Mouse (Mus musculus): ENCODE measurements at regions not wholly inside any gene's neighbourhood (a gene's known extent, or its start where the extent isn't known, plus 50 kb on each side); places are given as distances from the start of the nearest gene placed in this dataset.

DNA sequence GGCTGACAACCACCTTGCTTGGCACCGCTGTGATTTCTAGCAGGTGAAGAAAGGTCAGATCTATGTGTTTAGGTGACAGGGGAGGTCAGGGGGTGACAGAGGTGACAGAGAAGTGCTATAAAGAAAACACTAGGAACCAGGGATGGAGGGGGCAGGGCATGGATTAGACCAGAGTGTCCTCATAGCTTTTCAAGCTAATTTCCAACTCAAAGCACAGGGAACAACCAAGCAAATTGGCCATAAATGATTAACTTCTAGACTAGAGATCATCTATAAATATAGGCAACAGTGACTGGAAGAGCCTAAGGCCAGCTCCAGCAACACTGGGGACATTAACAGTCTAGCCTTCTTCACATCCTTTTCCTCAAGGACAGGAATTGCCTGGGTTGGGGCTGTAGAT is 72.9 kb upstream of the Dapk1 start:
- DNase-seq (ENCODE audit: low read depth), result no peak
- no peak for TF ChIP-seq POLR2A (IDR thresholded peaks at IDR 0.05; ENCODE audit: borderline replicate concordance, extremely low read depth, insufficient read depth, insufficient read length, poor library complexity, severe bottlenecking)
- no peak for TF ChIP-seq CTCF (IDR thresholded peaks at IDR 0.05; ENCODE audit: borderline replicate concordance, extremely low read depth, insufficient read depth, insufficient read length)

GRCm38 (mm10) chr13:60529381-60530069 is 72.2 kb upstream of the Dapk1 start:
- DNase-seq (ENCODE audit: low read depth), result peak; percentile 97
- no peak for TF ChIP-seq CTCF (IDR thresholded peaks at IDR 0.05; ENCODE audit: borderline replicate concordance, extremely low read depth, insufficient read depth, insufficient read length)
- no peak for TF ChIP-seq POLR2A (IDR thresholded peaks at IDR 0.05; ENCODE audit: borderline replicate concordance, extremely low read depth, insufficient read depth, insufficient read length, poor library complexity, severe bottlenecking)

DNA sequence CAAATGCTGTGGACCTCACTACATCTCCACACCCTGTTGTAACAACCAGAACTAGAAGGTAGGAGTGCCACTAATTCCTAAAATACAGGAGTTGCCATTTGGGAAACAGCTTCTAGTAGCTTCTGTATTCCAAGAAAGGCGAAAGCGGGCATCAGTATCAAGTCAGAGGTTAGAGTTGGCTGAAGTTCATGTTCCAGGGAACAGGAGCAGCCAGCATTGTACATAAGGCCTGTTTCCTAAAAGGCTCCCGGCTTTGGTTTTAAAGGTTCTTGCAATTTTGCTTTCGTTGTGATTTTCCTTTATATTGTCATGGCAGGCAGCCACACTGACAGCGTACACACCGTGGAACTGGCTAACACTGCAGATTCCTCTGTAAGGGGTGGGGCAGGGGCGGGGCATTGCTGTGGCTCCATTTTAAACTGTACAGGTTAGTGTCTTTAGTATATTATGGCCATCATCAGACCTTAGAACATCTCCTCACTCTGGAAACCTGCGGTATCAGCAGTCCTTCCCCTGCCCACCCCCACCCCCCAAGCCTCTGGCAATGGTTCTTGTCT is 67.8 kb upstream of the Dapk1 start:
- TF ChIP-seq CTCF (IDR thresholded peaks at IDR 0.05; ENCODE audit: borderline replicate concordance, extremely low read depth, insufficient read depth, insufficient read length) (no peak), POLR2A (IDR thresholded peaks at IDR 0.05; ENCODE audit: borderline replicate concordance, extremely low read depth, insufficient read depth, insufficient read length, poor library complexity, severe bottlenecking) (no peak)

GRCm38 (mm10) chr13:60534501-60534900 is 67.2 kb upstream of the Dapk1 start:
- TF ChIP-seq CTCF (IDR thresholded peaks at IDR 0.05; ENCODE audit: borderline replicate concordance, extremely low read depth, insufficient read depth, insufficient read length) (no peak), POLR2A (IDR thresholded peaks at IDR 0.05; ENCODE audit: borderline replicate concordance, extremely low read depth, insufficient read depth, insufficient read length, poor library complexity, severe bottlenecking) (no peak)
- DNase-seq (ENCODE audit: low read depth), result peak; percentile 8

More for the DNA sequence above, 67.8 kb upstream of the Dapk1 start:
- DNase-seq (ENCODE audit: low read depth), result peak; percentile 14

DNA sequence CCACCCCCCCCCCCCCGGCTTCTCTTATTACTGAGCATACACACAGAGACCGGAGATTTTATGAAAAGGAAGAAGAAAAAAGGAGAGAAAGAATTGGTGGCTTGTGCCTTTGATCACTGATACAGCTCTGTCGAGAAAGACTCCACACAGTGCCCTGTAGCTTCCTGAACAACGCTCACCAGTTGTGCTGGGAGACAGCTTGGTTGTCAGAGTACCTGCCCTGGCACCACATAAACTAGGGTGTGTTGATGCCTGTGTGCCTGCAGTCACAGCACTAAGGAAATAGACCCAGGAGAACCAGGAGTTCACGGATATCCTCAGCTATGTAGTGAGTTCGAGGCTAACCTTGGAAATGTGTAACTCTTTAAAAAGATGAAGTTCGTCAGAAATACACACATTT is 66.7 kb upstream of the Dapk1 start:
- DNase-seq (ENCODE audit: low read depth), result peak; percentile 23
- no peak for TF ChIP-seq POLR2A (IDR thresholded peaks at IDR 0.05; ENCODE audit: borderline replicate concordance, extremely low read depth, insufficient read depth, insufficient read length, poor library complexity, severe bottlenecking)
- no peak for TF ChIP-seq CTCF (IDR thresholded peaks at IDR 0.05; ENCODE audit: borderline replicate concordance, extremely low read depth, insufficient read depth, insufficient read length)

DNA sequence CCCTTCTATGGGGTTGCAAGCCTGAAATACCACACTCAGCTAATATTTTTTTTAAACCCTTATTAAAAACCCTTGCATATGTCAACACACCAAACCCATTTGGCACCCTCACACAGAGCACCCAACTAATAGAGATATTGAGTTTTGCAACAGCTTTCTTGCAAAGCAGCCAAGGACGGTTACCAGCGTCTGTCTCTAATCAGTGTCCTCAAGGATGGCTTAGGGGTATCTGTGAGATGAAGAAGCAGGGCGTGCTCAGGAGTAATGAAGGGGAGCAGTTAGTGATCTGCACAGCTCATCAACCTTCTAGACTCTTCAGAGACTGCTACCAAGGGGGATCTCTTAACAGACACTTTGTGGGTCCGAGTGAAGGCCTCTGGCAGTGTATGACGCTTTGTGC is 65.0 kb upstream of the Dapk1 start:
- TF ChIP-seq CTCF (IDR thresholded peaks at IDR 0.05; ENCODE audit: borderline replicate concordance, extremely low read depth, insufficient read depth, insufficient read length) (no peak), POLR2A (IDR thresholded peaks at IDR 0.05; ENCODE audit: borderline replicate concordance, extremely low read depth, insufficient read depth, insufficient read length, poor library complexity, severe bottlenecking) (no peak)
- DNase-seq (ENCODE audit: low read depth), result no peak

- peak; percentile 35 for DNase-seq (ENCODE audit: low read depth)
- TF ChIP-seq CTCF (IDR thresholded peaks at IDR 0.05; ENCODE audit: borderline replicate concordance, extremely low read depth, insufficient read depth, insufficient read length) (no peak), POLR2A (IDR thresholded peaks at IDR 0.05; ENCODE audit: borderline replicate concordance, extremely low read depth, insufficient read depth, insufficient read length, poor library complexity, severe bottlenecking) (no peak)
Measured at GRCm38 (mm10) chr13:60538110-60538509, 63.6 kb upstream of the Dapk1 start.

GRCm38 (mm10) chr13:60541165-60541564 is 60.6 kb upstream of the Dapk1 start:
- no peak for DNase-seq (ENCODE audit: low read depth)
- no peak for TF ChIP-seq POLR2A (IDR thresholded peaks at IDR 0.05; ENCODE audit: borderline replicate concordance, extremely low read depth, insufficient read depth, insufficient read length, poor library complexity, severe bottlenecking)
- no peak for TF ChIP-seq CTCF (IDR thresholded peaks at IDR 0.05; ENCODE audit: borderline replicate concordance, extremely low read depth, insufficient read depth, insufficient read length)

DNA sequence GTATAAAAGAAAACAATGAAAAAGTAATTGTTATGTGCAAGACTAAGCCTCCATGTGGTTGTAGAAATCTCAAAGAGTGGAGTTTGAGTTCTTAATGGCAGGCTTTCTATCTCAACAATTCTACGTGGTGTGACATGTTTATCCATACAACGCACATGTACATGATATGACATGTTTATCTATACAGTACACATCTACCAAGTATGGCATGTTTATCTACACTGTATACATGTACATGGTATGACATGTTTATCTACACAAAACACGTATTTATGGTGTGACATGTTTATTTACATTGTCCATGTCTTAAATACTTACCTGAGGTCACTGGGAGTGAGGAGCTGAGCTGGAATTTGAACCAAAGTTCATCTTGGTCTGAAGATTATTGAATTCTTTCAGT is 57.4 kb upstream of the Dapk1 start:
- DNase-seq (ENCODE audit: low read depth), result no peak
- TF ChIP-seq POLR2A (IDR thresholded peaks at IDR 0.05; ENCODE audit: borderline replicate concordance, extremely low read depth, insufficient read depth, insufficient read length, poor library complexity, severe bottlenecking), result no peak
- no peak for TF ChIP-seq CTCF (IDR thresholded peaks at IDR 0.05; ENCODE audit: borderline replicate concordance, extremely low read depth, insufficient read depth, insufficient read length)

GRCm38 (mm10) chr13:60545999-60546733 is 55.6 kb upstream of the Dapk1 start:
- DNase-seq (ENCODE audit: low read depth), result peak; percentile 2
- no peak for TF ChIP-seq POLR2A (IDR thresholded peaks at IDR 0.05; ENCODE audit: borderline replicate concordance, extremely low read depth, insufficient read depth, insufficient read length, poor library complexity, severe bottlenecking)
- TF ChIP-seq CTCF (IDR thresholded peaks at IDR 0.05; ENCODE audit: borderline replicate concordance, extremely low read depth, insufficient read depth, insufficient read length), result no peak
